Comparison of ENCODE assay signal across 25 mouse cellular contexts in genomic region chr13:6751149-6751548, GRCm38 (mm10).
"Had no signal": no experiment of that assay in that cellular context is flagged by ENCODE, and none has a peak within 500 bp of the region (broad histone marks: within the 10 kb centered on the region; RNA-seq: fewer than 3 reads in every experiment).

No protein-coding gene starts in this region.

- ATAC-seq: hindbrain, postnatal 0 days; intestine, embryonic 16.5 days; liver, postnatal 0 days had no signal

- H3K27ac ChIP-seq: gastrocnemius, adult 2 months; heart, adult 2 months; heart, embryonic 13.5 days; heart, embryonic 15.5 days; hindbrain, embryonic 13.5 days; hindbrain, embryonic 15.5 days; hindbrain, postnatal 0 days; limb, embryonic 10.5 days; limb, embryonic 12.5 days; liver, embryonic 13.5 days; liver, embryonic 15.5 days had no signal

- H3K9me3 ChIP-seq: heart, embryonic 13.5 days; heart, embryonic 15.5 days; hindbrain, embryonic 13.5 days; hindbrain, embryonic 15.5 days; limb, embryonic 10.5 days; limb, embryonic 12.5 days; liver, embryonic 13.5 days; liver, embryonic 15.5 days had no signal

- H3K36me3 ChIP-seq: heart, embryonic 13.5 days; heart, embryonic 15.5 days; hindbrain, embryonic 13.5 days; hindbrain, embryonic 15.5 days; limb, embryonic 10.5 days; limb, embryonic 12.5 days; liver, embryonic 13.5 days; liver, embryonic 15.5 days had no signal

- H3K27me3 ChIP-seq: heart, embryonic 13.5 days; heart, embryonic 15.5 days; hindbrain, embryonic 13.5 days; hindbrain, embryonic 15.5 days; limb, embryonic 12.5 days; liver, embryonic 13.5 days; liver, embryonic 15.5 days had no signal

- H3K9ac ChIP-seq: heart, embryonic 13.5 days; heart, embryonic 15.5 days; hindbrain, embryonic 13.5 days; hindbrain, embryonic 15.5 days; limb, embryonic 12.5 days; liver, embryonic 13.5 days; liver, embryonic 15.5 days; liver, postnatal 0 days had no signal

- DNase-seq: gastrocnemius, adult 2 months; gastrocnemius, postnatal 10 days; gastrocnemius, postnatal 25 days; heart, adult 2 months; heart, postnatal 14 days; heart, postnatal 36 days; kidney, adult 2 months; kidney, adult 9 months; kidney, postnatal 36 days; layer of hippocampus, adult 9-11 months; layer of hippocampus, postnatal 36 days; liver; liver, embryonic 13.5 days; liver, postnatal 0 days had no signal

- H3K4me3 ChIP-seq: gastrocnemius, adult 2 months; heart, adult 2 months; heart, embryonic 13.5 days; heart, embryonic 15.5 days; hindbrain, embryonic 13.5 days; hindbrain, embryonic 15.5 days; limb, embryonic 10.5 days; limb, embryonic 12.5 days; liver, embryonic 13.5 days; liver, embryonic 15.5 days had no signal

- H3K4me2 ChIP-seq: heart, embryonic 11.5 days; heart, embryonic 13.5 days; heart, embryonic 15.5 days; hindbrain, embryonic 13.5 days; hindbrain, embryonic 15.5 days; limb, embryonic 12.5 days; liver, embryonic 11.5 days; liver, embryonic 13.5 days; liver, embryonic 15.5 days had no signal

- H3K4me1 ChIP-seq: heart, embryonic 13.5 days; heart, embryonic 15.5 days; hindbrain, embryonic 13.5 days; hindbrain, embryonic 15.5 days; limb, embryonic 10.5 days; limb, embryonic 12.5 days; liver, embryonic 13.5 days; liver, embryonic 15.5 days had no signal
